Mouse (Mus musculus) liver, embryonic 14.5 days (tissue): ENCODE data around the gene Dennd2c. TPM values are rescaled to one million over a fixed set of nuclear protein-coding genes. Genes with fewer than 3 reads are reported as not detected.
"Not testable (repeated sequence)": the region's sequence is repeated elsewhere in the genome, so short reads cannot be mapped to it uniquely, and the experiment has no call there.

ENCODE experiments used
- ATAC-seq: fragments of 200-750 bp; cut with Nextera tagmentation; 2 replicates; pipeline ENCODE4 v1.8.0; 2017; ENCODE audit warnings: moderate number of reproducible peaks, mild to moderate bottlenecking, moderate library complexity; ENCODE audit not compliant: insufficient read depth
- DNase-seq, 3 experiments: peaks; one replicate each; pipeline ENCODE4 v3.0.0-alpha.2; 2012 to 2013; ENCODE audit warnings: low read depth in 3 of 3, low spot score in 3 of 3
- H3K27ac ChIP-seq: fragments of 300-500 bp; sonication (generic); 2 replicates; pipeline ENCODE4 v1.5.1; 2014; ENCODE audit warnings: moderate library complexity, mild to moderate bottlenecking, control low read depth, inconsistent platforms
- H3K27me3 ChIP-seq: fragments of 300-500 bp; sonication (generic); 2 replicates; pipeline ENCODE4 v1.6.1; 2014; ENCODE audit warnings: mild to moderate bottlenecking, low read length, moderate library complexity; ENCODE audit not compliant: control insufficient read depth, insufficient read depth
- H3K36me3 ChIP-seq: fragments of 300-500 bp; sonication (generic); replicated peaks from 2 replicates; pipeline ENCODE4 v1.6.1; 2014; ENCODE audit warnings: low read depth; ENCODE audit not compliant: control insufficient read depth, insufficient read depth
- H3K4me1 ChIP-seq, 2 experiments: fragments of 200-500 bp in 1 of 2; fragments of 300-500 bp in 1 of 2; sonication (generic) in 1 of 2; replicated peaks; 2 replicates each; pipeline ENCODE4 v1.6.1; 2012 to 2014; ENCODE audit warnings: antibody characterized with exemption in 1 of 2, inconsistent platforms in 1 of 2, low read length in 1 of 2; ENCODE audit not compliant: control insufficient read depth in 2 of 2, insufficient read depth in 2 of 2
- H3K4me2 ChIP-seq: fragments of 300-500 bp; sonication (generic); 2 replicates; pipeline ENCODE4 v1.6.1; 2014; ENCODE audit warnings: low read depth, mild to moderate bottlenecking, control low read depth, moderate library complexity
- H3K4me3 ChIP-seq, 2 experiments: fragments of 200-500 bp in 1 of 2; fragments of 300-500 bp in 1 of 2; sonication (generic) in 1 of 2; 2 replicates each; pipeline ENCODE4 v1.5.1; 2012 to 2014; ENCODE audit warnings: low read depth in 2 of 2, low read length in 2 of 2, mild to moderate bottlenecking in 2 of 2, control low read depth in 1 of 2, inconsistent platforms in 1 of 2, moderate library complexity in 1 of 2; ENCODE audit not compliant: insufficient read depth in 1 of 2
- H3K9ac ChIP-seq: fragments of 300-500 bp; sonication (generic); replicated peaks from 2 replicates; pipeline ENCODE4 v1.6.1; 2014; ENCODE audit warnings: mild to moderate bottlenecking, control low read depth, moderate library complexity
- H3K9me3 ChIP-seq: fragments of 300-500 bp; sonication (generic); 2 replicates; pipeline ENCODE4 v1.6.1; 2016; ENCODE audit warnings: low read length, mixed read lengths; ENCODE audit not compliant: control insufficient read depth
- CTCF ChIP-seq: IDR thresholded peaks from 2 replicates; pipeline ENCODE4 v1.5.1; 2016; ENCODE audit warnings: antibody characterized with exemption, low read depth, control low read depth
- EP300 ChIP-seq: IDR thresholded peaks from 2 replicates; pipeline ENCODE4 v1.6.1; 2016; ENCODE audit warnings: antibody characterized with exemption, low read depth
- WGBS: fragments of 180-500 bp; shearing (Covaris S2); extraction: QIAGEN DNeasy Blood & Tissue Kit; methylation state at CpG from one replicate; pipeline ENCODE4 v1.1.7; 2014; ENCODE audit not compliant: insufficient replicate concordance; 5-methylcytosine and 5-hydroxymethylcytosine counted together
- polyA plus RNA-seq, 2 experiments: library from polyadenylated mRNA; depleted of rRNA in 1 of 2; stranded (reverse) in 1 of 2; unstranded in 1 of 2; fragments of >200 nt; fragmentation: Nextera tagmentation in 1 of 2; extraction: Ambion mirVana in 1 of 2; gene quantifications; 2 replicates each; pipeline versions ENCODE4 v1.2.1 to v1.2.3; 2012 to 2014

Dennd2c gene
- polyA plus RNA-seq, 2 experiments: 6.6 to 7.4 TPM

DNA sequence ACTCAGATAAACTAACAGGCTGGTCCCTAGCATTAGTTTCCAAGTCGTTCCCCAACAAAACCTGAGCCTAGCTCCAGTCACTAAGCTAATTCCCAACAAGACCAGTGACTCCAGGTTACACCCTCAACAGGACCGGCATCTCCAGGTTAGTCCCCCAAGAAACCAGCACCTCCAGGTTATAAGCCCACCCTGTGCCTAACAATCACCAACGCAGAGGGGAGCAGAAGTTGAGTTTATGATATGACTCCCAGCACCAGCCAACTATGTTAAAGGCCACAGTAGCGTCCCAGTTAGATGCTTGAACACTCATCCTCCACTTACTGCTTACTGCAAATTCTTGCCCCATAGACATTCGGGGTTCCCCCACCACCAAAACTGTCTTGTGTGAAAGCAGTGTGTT, 97.0 kb downstream of the Dennd2c start:
- H3K9ac ChIP-seq: no peak overlapping the region
- no peak overlapping the region for H3K4me3 ChIP-seq
- TF ChIP-seq EP300: no peak
- no peak for TF ChIP-seq CTCF
- peaks cover 2% of the 10 kb centered on the region; the same call in 1 of the 2 replicates for H3K9me3 ChIP-seq
- ATAC-seq (no peak), DNase-seq (no peak)
- H3K27ac ChIP-seq: no peak overlapping the region
- no peak overlapping the region for H3K4me2 ChIP-seq
- peaks cover 28% of the 10 kb centered on the region in 2 experiments for H3K4me1 ChIP-seq
- no peaks in the 10 kb centered on the region for H3K27me3 ChIP-seq
- WGBS: 84% methylated on average over 5 of the region's 5 CpGs
- no peaks in the 10 kb centered on the region for H3K36me3 ChIP-seq

DNA sequence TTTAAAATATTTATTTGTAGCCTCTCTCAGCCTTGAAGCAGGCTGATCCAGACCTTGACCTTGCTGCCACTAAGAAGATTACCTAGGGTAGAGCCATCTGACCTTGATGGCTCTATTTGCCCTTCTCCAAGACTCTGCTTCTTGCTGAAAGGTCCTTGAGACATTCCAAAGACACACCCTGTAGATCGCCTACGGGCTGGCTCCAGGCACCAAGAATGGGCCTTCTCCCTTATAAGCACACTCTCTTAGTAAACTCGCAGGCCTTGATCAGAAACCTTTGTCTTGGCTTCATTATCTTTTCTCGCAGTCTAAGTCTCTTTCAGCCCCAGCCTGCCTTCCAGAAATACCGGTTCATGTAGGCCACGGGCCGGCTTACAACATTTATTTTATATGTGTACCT, 98.7 kb downstream of the Dennd2c start:
- H3K9ac ChIP-seq, H3K36me3 ChIP-seq, ATAC-seq: not testable (repeated sequence)

GRCm38 (mm10) chr3:103203554-103203953, 101.2 kb downstream of the Dennd2c start:
- ATAC-seq: no peak

More for the DNA sequence above, 98.7 kb downstream of the Dennd2c start:
- H3K9me3 ChIP-seq, H3K4me3 ChIP-seq, H3K27me3 ChIP-seq, DNase-seq, H3K4me2 ChIP-seq, H3K27ac ChIP-seq: not testable (repeated sequence)
- 82% methylated on average over 7 of the region's 7 CpGs for WGBS
- H3K4me1 ChIP-seq: peaks cover 13 to 15% of the 10 kb centered on the region in 2 experiments

DNA sequence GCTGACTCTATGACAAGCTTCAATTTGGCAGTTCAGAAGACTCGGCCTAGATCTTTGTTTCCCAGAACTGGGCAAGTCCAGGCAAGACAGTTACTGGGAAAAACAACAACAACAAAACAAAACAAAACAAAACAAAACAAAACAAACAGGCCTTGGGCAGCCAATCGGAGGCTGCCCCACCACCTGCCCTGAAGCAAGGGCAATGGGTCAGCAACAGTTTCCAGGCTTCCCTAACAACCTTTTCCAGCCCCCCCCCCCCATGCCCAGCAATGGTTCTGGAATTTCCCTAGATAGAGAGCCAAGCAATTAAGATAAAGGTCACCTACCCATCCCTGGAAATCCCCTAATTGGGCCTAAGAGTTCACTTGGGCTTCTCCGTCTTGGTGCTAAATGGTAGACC, 102.0 kb downstream of the Dennd2c start:
- WGBS: 79% methylated on average over 3 of the region's 3 CpGs
- H3K4me3 ChIP-seq: no peak overlapping the region
- no peaks in the 10 kb centered on the region for H3K9me3 ChIP-seq
- no peak overlapping the region for H3K27ac ChIP-seq
- TF ChIP-seq EP300: no peak
- TF ChIP-seq CTCF: no peak
- DNase-seq: no peak
- no peaks in the 10 kb centered on the region for H3K27me3 ChIP-seq
- H3K9ac ChIP-seq: no peak overlapping the region
- H3K4me2 ChIP-seq: no peak overlapping the region
- H3K36me3 ChIP-seq: no peaks in the 10 kb centered on the region
- peaks cover 0 to 2% of the 10 kb centered on the region in 2 experiments; a peak in 1 of 4 replicates for H3K4me1 ChIP-seq
- no peak for ATAC-seq

More at GRCm38 (mm10) chr3:103203554-103203953, 101.2 kb downstream of the Dennd2c start:
- no peak for DNase-seq
- 88% methylated on average over 1 of the region's 1 CpGs for WGBS
- peaks cover 0 to 2% of the 10 kb centered on the region in 2 experiments; a peak in 2 of 4 replicates for H3K4me1 ChIP-seq
- TF ChIP-seq EP300 (no peak), CTCF (peak; percentile 15; the same call in 1 of the 2 replicates)
- H3K27ac ChIP-seq: no peak overlapping the region
- H3K36me3 ChIP-seq: no peaks in the 10 kb centered on the region
- H3K9ac ChIP-seq: no peak overlapping the region
- H3K27me3 ChIP-seq: no peaks in the 10 kb centered on the region
- no peak overlapping the region for H3K4me3 ChIP-seq
- H3K4me2 ChIP-seq: no peak overlapping the region
- no peaks in the 10 kb centered on the region for H3K9me3 ChIP-seq

DNA sequence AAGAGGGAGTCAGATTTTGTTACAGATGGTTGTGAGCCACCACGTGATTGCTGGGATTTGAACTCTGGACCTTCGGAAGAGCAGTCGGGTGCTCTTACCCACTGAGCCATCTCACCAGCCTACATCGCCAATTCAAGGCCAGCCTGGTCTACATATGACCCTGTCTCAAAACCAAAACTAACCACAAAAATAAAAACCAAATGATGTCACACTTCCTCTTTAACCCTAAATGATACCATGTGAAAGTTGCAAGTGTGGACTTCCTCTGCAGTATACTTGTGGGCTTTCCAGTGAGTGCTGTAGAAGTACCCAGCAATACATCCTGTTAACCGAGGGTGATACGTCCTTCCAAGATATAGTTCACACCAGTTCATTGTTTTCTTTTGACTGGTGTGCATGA, 104.0 kb downstream of the Dennd2c start:
- H3K27me3 ChIP-seq: no peaks in the 10 kb centered on the region
- no peak overlapping the region for H3K9ac ChIP-seq
- H3K9me3 ChIP-seq: no peaks in the 10 kb centered on the region
- H3K36me3 ChIP-seq: no peaks in the 10 kb centered on the region
- H3K4me2 ChIP-seq: no peak overlapping the region
- 37% methylated on average over 6 of the region's 6 CpGs for WGBS
- H3K4me3 ChIP-seq: no peak overlapping the region
- peaks cover 0 to 2% of the 10 kb centered on the region in 2 experiments; a peak in 1 of 4 replicates for H3K4me1 ChIP-seq
- no peak overlapping the region for H3K27ac ChIP-seq
- no peak for DNase-seq
- TF ChIP-seq EP300: no peak
- TF ChIP-seq CTCF: no peak
- ATAC-seq: no peak
